Comparison of ENCODE assay signal across 8 mouse cellular contexts in genomic region chr11:101009888-101010784, GRCm38 (mm10). TPM values are rescaled to one million over a fixed set of nuclear protein-coding genes. Genes with fewer than 3 reads are reported as not detected.
A peak's percentile ranks its signal among the peaks of the same experiment; 100 is the strongest.
DNase-seq lines count a peak whose midpoint lies in the region; ATAC-seq and TF ChIP-seq lines count a peak whose summit lies in the region.

No protein-coding gene starts in this region.

- TF ChIP-seq POLR2A in heart, adult 2 months (IDR thresholded peaks at IDR 0.05; ENCODE audit: insufficient read depth, low read depth, low read length): no peak

- no peaks in the 10 kb centered on the region for H3K27me3 ChIP-seq in heart, adult 2 months (ENCODE audit: control insufficient read depth, insufficient read depth, low read length)
- H3K27me3 ChIP-seq in hindbrain, embryonic 12.5 days: no peaks in the 10 kb centered on the region
- peaks cover 3% of the 10 kb centered on the region; the same call in 1 of the 2 replicates for H3K27me3 ChIP-seq in liver, embryonic 13.5 days
- no peaks in the 10 kb centered on the region; the same call in 1 of the 2 replicates for H3K27me3 ChIP-seq in neural tube, embryonic 14.5 days (ENCODE audit: control insufficient read depth, insufficient read depth, low read length)

- WGBS in heart, adult 2 months: 1% methylated on average over 29 of the region's 29 CpGs
- WGBS in hindbrain, embryonic 12.5 days: 11% methylated on average over 29 of the region's 29 CpGs
- 2% methylated on average over 29 of the region's 29 CpGs for WGBS in liver, embryonic 13.5 days (ENCODE audit: insufficient replicate concordance)
- WGBS in neural tube, embryonic 14.5 days: 8% methylated on average over 29 of the region's 29 CpGs

- peak overlapping the region; percentile 62 for H3K4me2 ChIP-seq in hindbrain, embryonic 12.5 days (replicated peaks)
- peak overlapping the region; percentile 76 for H3K4me2 ChIP-seq in liver, embryonic 13.5 days
- H3K4me2 ChIP-seq in neural tube, embryonic 14.5 days (ENCODE audit: low read depth, low read length): peak overlapping the region; percentile 75

- H3K4me1 ChIP-seq in heart, adult 2 months (ENCODE audit: control insufficient read depth, insufficient read depth, low read length): peaks cover 7% of the 10 kb centered on the region
- H3K4me1 ChIP-seq in hindbrain, embryonic 12.5 days: peaks cover 20% of the 10 kb centered on the region
- peaks cover 39% of the 10 kb centered on the region for H3K4me1 ChIP-seq in liver, embryonic 13.5 days (replicated peaks)
- H3K4me1 ChIP-seq in neural tube, embryonic 14.5 days (ENCODE audit: control insufficient read depth, insufficient read depth, low read length): peaks cover 14% of the 10 kb centered on the region

- TF ChIP-seq CTCF in heart, adult 2 months (IDR thresholded peaks at IDR 0.05): peak; percentile 28

- H3K27ac ChIP-seq in heart, adult 2 months: peak overlapping the region; percentile 94
- peak overlapping the region; percentile 73 for H3K27ac ChIP-seq in hindbrain, embryonic 12.5 days
- H3K27ac ChIP-seq in liver, embryonic 13.5 days: peak overlapping the region; percentile 99
- peak overlapping the region; percentile 89 for H3K27ac ChIP-seq in neural tube, embryonic 14.5 days (ENCODE audit: low read depth, low read length)

- TF ChIP-seq EP300 in heart, adult 2 months (IDR thresholded peaks at IDR 0.05; ENCODE audit: insufficient read depth, low read depth, low read length): no peak

- peak overlapping the region; percentile 88 for H3K9ac ChIP-seq in heart, adult 2 months (ENCODE audit: low read depth, low read length)
- H3K9ac ChIP-seq in hindbrain, embryonic 12.5 days: peak overlapping the region; percentile 59
- peak overlapping the region; percentile 94 for H3K9ac ChIP-seq in liver, embryonic 13.5 days
- H3K9ac ChIP-seq in neural tube, embryonic 14.5 days (replicated peaks; ENCODE audit: low read depth, low read length): peak overlapping the region; percentile 89

- peaks cover 17% of the 10 kb centered on the region for H3K36me3 ChIP-seq in heart, adult 2 months (ENCODE audit: control insufficient read depth, insufficient read depth, low read length)
- peaks cover 19% of the 10 kb centered on the region for H3K36me3 ChIP-seq in hindbrain, embryonic 12.5 days
- H3K36me3 ChIP-seq in liver, embryonic 13.5 days: peaks cover 36% of the 10 kb centered on the region
- peaks cover 14% of the 10 kb centered on the region; the same call in 1 of the 2 replicates for H3K36me3 ChIP-seq in neural tube, embryonic 14.5 days (ENCODE audit: control insufficient read depth, insufficient read depth, low read length)

- no peaks in the 10 kb centered on the region for H3K9me3 ChIP-seq in hindbrain, embryonic 12.5 days (replicated peaks)
- no peaks in the 10 kb centered on the region for H3K9me3 ChIP-seq in liver, embryonic 13.5 days (replicated peaks)
- no peaks in the 10 kb centered on the region for H3K9me3 ChIP-seq in neural tube, embryonic 14.5 days (ENCODE audit: control insufficient read depth, low read length)

- DNase-seq in heart, adult 2 months: peak; percentile 19 to 33
- no peak for DNase-seq in heart, postnatal 4 days
- DNase-seq in MN1 (ENCODE audit: low spot score): peak; percentile 29
- DNase-seq in embryo, embryonic 9.5 days (ENCODE audit: extremely low spot score): peak; percentile 9
- peak; percentile 73 for DNase-seq in liver, embryonic 13.5 days
- DNase-seq in layer of hippocampus, adult 8-10 months (ENCODE audit: low spot score in 2 of 2): no peak

- H3K79me2 ChIP-seq in heart, adult 2 months (replicated peaks; ENCODE audit: control insufficient read depth, insufficient read depth, low read length): peaks cover 5% of the 10 kb centered on the region; the same call in 1 of the 2 replicates

- peak; percentile 59 for ATAC-seq in hindbrain, embryonic 12.5 days (ENCODE audit: low FRiP score)
- ATAC-seq in liver, embryonic 13.5 days (ENCODE audit: low read depth): peak; percentile 89
- peak; percentile 48; the same call in 1 of the 2 replicates for ATAC-seq in neural tube, embryonic 14.5 days (ENCODE audit: low read depth)

- peak overlapping the region; percentile 70 for H3K4me3 ChIP-seq in heart, adult 2 months
- H3K4me3 ChIP-seq in hindbrain, embryonic 12.5 days: peak overlapping the region; percentile 54
- H3K4me3 ChIP-seq in liver, embryonic 13.5 days (replicated peaks): peak overlapping the region; percentile 82
- H3K4me3 ChIP-seq in neural tube, embryonic 14.5 days (ENCODE audit: low read depth, low read length): peak overlapping the region; percentile 80

- intact Hi-C loops in heart, adult 2 months (cut with DNase I): loop anchor here (2.0 kb wide), 2 partner anchors 27 to 47 kb away; no protein-coding TSS in a partner anchor

RNA-seq across cellular contexts. Expression of gene Atp6v0a1, which starts 0.9 kb away (rescaled TPM):
- total RNA-seq in heart, adult 2 months (2021): 10 to 100 TPM; 89.6 to 92.6 TPM
- 77.4 and 85.9 TPM in 2 replicates for polyA plus RNA-seq in heart, adult 2 months (2012; rRNA removed)
- total RNA-seq in heart, postnatal 4 days (2021): 100 to 1,000 TPM; 112 to 115 TPM
- polyA plus RNA-seq in hindbrain, embryonic 12.5 days (2016; fragmentation: Nextera tagmentation; extraction: Ambion mirVana): 70.2 and 74.1 TPM in 2 replicates
- polyA plus RNA-seq in liver, embryonic 13.5 days (2015; fragmentation: Nextera tagmentation; extraction: Ambion mirVana): 52.8 and 64.0 TPM in 2 replicates
- 147 and 175 TPM in 2 replicates for polyA plus RNA-seq in neural tube, embryonic 14.5 days (2014; fragmentation: Nextera tagmentation; extraction: Ambion mirVana)
- 100 to 1,000 TPM; 402 to 498 (median 457) TPM for total RNA-seq in layer of hippocampus, adult 8-10 months (2022)

RNA-seq across cellular contexts. Expression of gene Cavin1, which starts 39.4 kb away (rescaled TPM):
- total RNA-seq in heart, adult 2 months (2021): 100 to 1,000 TPM; 219 to 225 TPM
- polyA plus RNA-seq in heart, adult 2 months (2012; rRNA removed): 114 and 135 TPM in 2 replicates
- 100 to 1,000 TPM; 479 to 498 TPM for total RNA-seq in heart, postnatal 4 days (2021)
- polyA plus RNA-seq in hindbrain, embryonic 12.5 days (2016; fragmentation: Nextera tagmentation; extraction: Ambion mirVana): 51.4 and 63.2 TPM in 2 replicates
- 25.5 and 26.6 TPM in 2 replicates for polyA plus RNA-seq in liver, embryonic 13.5 days (2015; fragmentation: Nextera tagmentation; extraction: Ambion mirVana)
- 5.3 and 20.4 TPM in 2 replicates for polyA plus RNA-seq in neural tube, embryonic 14.5 days (2014; fragmentation: Nextera tagmentation; extraction: Ambion mirVana)
- total RNA-seq in layer of hippocampus, adult 8-10 months (2022): 10 to 100 TPM; 15.4 to 22.1 (median 18.9) TPM

RNA-seq across cellular contexts. Expression of gene Naglu, which starts 59.7 kb away (rescaled TPM):
- 1 to 10 TPM; 7.4 to 8.3 TPM for total RNA-seq in heart, adult 2 months (2021)
- 11.0 and 14.3 TPM in 2 replicates for polyA plus RNA-seq in heart, adult 2 months (2012; rRNA removed)
- total RNA-seq in heart, postnatal 4 days (2021): 10 to 100 TPM in 1 of 2 experiments, 1 to 10 TPM in 1; 9.0 to 10.1 TPM
- 13.3 and 13.7 TPM in 2 replicates for polyA plus RNA-seq in hindbrain, embryonic 12.5 days (2016; fragmentation: Nextera tagmentation; extraction: Ambion mirVana)
- 6.0 TPM in 2 replicates for polyA plus RNA-seq in liver, embryonic 13.5 days (2015; fragmentation: Nextera tagmentation; extraction: Ambion mirVana)
- polyA plus RNA-seq in neural tube, embryonic 14.5 days (2014; fragmentation: Nextera tagmentation; extraction: Ambion mirVana): 7.0 and 9.8 TPM in 2 replicates
- 10 to 100 TPM in 2 of 4 experiments, 1 to 10 TPM in 2; 7.3 to 22.9 (median 15.2) TPM for total RNA-seq in layer of hippocampus, adult 8-10 months (2022)

Comparison
In these comparisons a context has a peak if more than half of its experiments do, and no peak if none do; other contexts are left out.
1. DNase-seq: peak in heart, adult 2 months (2 of 2), MN1 (single experiment), embryo, embryonic 9.5 days (single experiment) and liver, embryonic 13.5 days (single experiment); none in heart, postnatal 4 days (single experiment) and layer of hippocampus, adult 8-10 months (0 of 2).
2. Peak in every context shown above with its lines, with median percentiles within 50 percentile points of each other: H3K27ac ChIP-seq, H3K4me3 ChIP-seq, H3K9ac ChIP-seq, ATAC-seq and H3K4me2 ChIP-seq.